9 mouse cellular contexts compared by ENCODE assay signal in the genomic region with DNA sequence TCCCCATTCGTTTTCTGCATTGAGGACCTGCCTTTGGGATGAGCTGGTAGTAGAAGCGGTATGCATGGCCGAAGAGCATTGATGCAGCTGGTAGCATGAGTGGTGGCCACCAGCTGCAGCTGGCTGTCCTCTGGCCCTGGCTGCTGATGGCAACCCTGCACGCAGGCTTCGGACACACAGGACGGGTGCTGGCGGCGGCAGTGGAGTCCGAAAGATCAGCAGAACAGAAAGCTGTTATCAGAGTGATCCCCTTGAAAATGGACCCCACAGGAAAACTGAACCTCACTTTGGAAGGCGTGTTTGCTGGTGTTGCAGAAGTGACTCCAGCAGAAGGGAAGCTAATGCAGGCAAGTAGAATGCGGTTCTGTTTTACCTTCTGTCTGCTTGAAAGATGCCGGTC. TPM values are rescaled to one million over a fixed set of nuclear protein-coding genes. Genes with fewer than 3 reads are reported as not detected.
A peak's percentile ranks its signal among the peaks of the same experiment; 100 is the strongest.
DNase-seq lines count a peak whose midpoint lies in the region; ATAC-seq and TF ChIP-seq lines count a peak whose summit lies in the region.
"Had no signal": no experiment of that assay in that cellular context is flagged by ENCODE, and none has a peak within 500 bp of the region (broad histone marks: within the 10 kb centered on the region; RNA-seq: fewer than 3 reads in every experiment).

No protein-coding gene starts in this region.

- no peak for DNase-seq in heart, adult 2 months
- DNase-seq in kidney, postnatal 0 days (ENCODE audit: low spot score) = no peak
- DNase-seq in cerebellum, postnatal 4 days (ENCODE audit: low spot score in 2 of 2) = no peak
- DNase-seq in gastrocnemius, postnatal 4 days (ENCODE audit: low spot score in 2 of 2) = no peak
- DNase-seq: right cerebral cortex, adult 18-20 months had no signal

- no peak for ATAC-seq in heart, embryonic 12.5 days (ENCODE audit: insufficient number of reproducible peaks, low FRiP score)
- no peak for ATAC-seq in megakaryocyte, adult 5-6 weeks (ENCODE audit: poor library complexity, severe bottlenecking)
- no peak for ATAC-seq in kidney, postnatal 0 days (replicated peaks; ENCODE audit: low FRiP score, low read depth)
- no peak for ATAC-seq in megakaryocyte progenitor cell, adult 5-6 weeks (replicated peaks; ENCODE audit: poor library complexity)

- H3K4me2 ChIP-seq in heart, embryonic 12.5 days = 0 out of 2 replicates have a peak overlapping the region, but pooled peaks have one; percentile 8
- peak overlapping the region; percentile 54 for H3K4me2 ChIP-seq in kidney, postnatal 0 days (ENCODE audit: low read length)

- no peaks in the 10 kb centered on the region for H3K9me3 ChIP-seq in heart, embryonic 12.5 days (replicated peaks)
- H3K9me3 ChIP-seq in megakaryocyte, embryonic 14.5 days = no peaks in the 10 kb centered on the region
- no peaks in the 10 kb centered on the region for H3K9me3 ChIP-seq in kidney, postnatal 0 days (replicated peaks; ENCODE audit: low read length)

- H3K4me1 ChIP-seq in heart, embryonic 12.5 days (replicated peaks) = no peaks in the 10 kb centered on the region
- no peaks in the 10 kb centered on the region for H3K4me1 ChIP-seq in heart, adult 2 months (ENCODE audit: control insufficient read depth, insufficient read depth, low read length)
- H3K4me1 ChIP-seq in megakaryocyte, embryonic 14.5 days = peaks cover 12% of the 10 kb centered on the region
- no peaks in the 10 kb centered on the region for H3K4me1 ChIP-seq in kidney, postnatal 0 days (replicated peaks; ENCODE audit: insufficient read depth, low read length)

- peaks cover 10% of the 10 kb centered on the region for H3K27me3 ChIP-seq in heart, embryonic 12.5 days (replicated peaks)
- H3K27me3 ChIP-seq in heart, adult 2 months (ENCODE audit: control insufficient read depth, insufficient read depth, low read length) = no peaks in the 10 kb centered on the region
- H3K27me3 ChIP-seq in megakaryocyte, embryonic 14.5 days (replicated peaks) = peaks cover 24% of the 10 kb centered on the region
- H3K27me3 ChIP-seq in kidney, postnatal 0 days (ENCODE audit: insufficient read depth, low read length) = no peaks in the 10 kb centered on the region

- WGBS in heart, embryonic 12.5 days = 81% methylated on average over 12 of the region's 12 CpGs
- WGBS in heart, adult 2 months = 85% methylated on average over 12 of the region's 12 CpGs
- WGBS in kidney, postnatal 0 days = 63% methylated on average over 12 of the region's 12 CpGs

- no peak for TF ChIP-seq CTCF in heart, adult 2 months (IDR thresholded peaks at IDR 0.05)
- no peak for TF ChIP-seq CTCF in kidney, postnatal 0 days (IDR thresholded peaks at IDR 0.05; ENCODE audit: low read depth)

- peak overlapping the region; percentile 8; the same call in 1 of the 2 replicates for H3K4me3 ChIP-seq in heart, embryonic 12.5 days
- no peak overlapping the region for H3K4me3 ChIP-seq in heart, adult 2 months
- peak overlapping the region; percentile 73 for H3K4me3 ChIP-seq in megakaryocyte, embryonic 14.5 days (replicated peaks)
- H3K4me3 ChIP-seq in kidney, postnatal 0 days (replicated peaks; ENCODE audit: low read depth, low read length) = peak overlapping the region; percentile 44

- no peak overlapping the region for H3K9ac ChIP-seq in heart, embryonic 12.5 days
- no peak overlapping the region for H3K9ac ChIP-seq in heart, adult 2 months (ENCODE audit: low read depth, low read length)
- H3K9ac ChIP-seq in kidney, postnatal 0 days (ENCODE audit: low read depth, low read length) = peak overlapping the region; percentile 38; the same call in 1 of the 2 replicates

- H3K36me3 ChIP-seq in heart, embryonic 12.5 days = no peaks in the 10 kb centered on the region
- H3K36me3 ChIP-seq in heart, adult 2 months (ENCODE audit: control insufficient read depth, insufficient read depth, low read length) = no peaks in the 10 kb centered on the region
- no peaks in the 10 kb centered on the region for H3K36me3 ChIP-seq in megakaryocyte, embryonic 14.5 days (replicated peaks; ENCODE audit: low read length)
- H3K36me3 ChIP-seq in kidney, postnatal 0 days (ENCODE audit: insufficient read depth, low read length) = no peaks in the 10 kb centered on the region

- intact Hi-C loops in heart, adult 2 months (cut with DNase I) = no loop called here

- no peak for TF ChIP-seq EP300 in heart, adult 2 months (IDR thresholded peaks at IDR 0.05; ENCODE audit: insufficient read depth, low read depth, low read length)

- no peak overlapping the region for H3K27ac ChIP-seq in heart, embryonic 12.5 days (ENCODE audit: poor library complexity, severe bottlenecking)
- H3K27ac ChIP-seq in heart, adult 2 months = no peak overlapping the region
- no peak overlapping the region for H3K27ac ChIP-seq in kidney, postnatal 0 days

- TF ChIP-seq POLR2A in heart, adult 2 months (IDR thresholded peaks at IDR 0.05; ENCODE audit: insufficient read depth, low read depth, low read length) = no peak

- H3K79me2 ChIP-seq in heart, adult 2 months (replicated peaks; ENCODE audit: control insufficient read depth, insufficient read depth, low read length) = no peaks in the 10 kb centered on the region

RNA-seq across cellular contexts. Expression of a gene that starts 2.0 kb away (rescaled TPM):
- 1.4 and 1.9 TPM in 2 replicates for polyA plus RNA-seq in heart, embryonic 12.5 days (2016; fragmentation: Nextera tagmentation; extraction: Ambion mirVana)
- under 1 TPM; 0.42 to 0.45 TPM for total RNA-seq in heart, adult 2 months (2021)
- 0.15 and 0.31 TPM in 2 replicates for polyA plus RNA-seq in heart, adult 2 months (2012; rRNA removed)
- 1.0 and 2.7 TPM in 2 replicates for polyA plus RNA-seq in megakaryocyte, embryonic 14.5 days (2012; ENCODE audit: insufficient read depth, low replicate concordance)
- 3.3 and 4.0 TPM in 2 replicates for total RNA-seq in megakaryocyte, adult 5-6 weeks (2015)
- 3.4 and 8.6 TPM in 2 replicates for total RNA-seq in megakaryocyte, adult 5-6 weeks (2017)
- polyA plus RNA-seq in kidney, postnatal 0 days (2015; fragmentation: Nextera tagmentation; extraction: Ambion mirVana) = 5.5 and 6.2 TPM in 2 replicates
- 3.0 and 5.1 TPM in 2 replicates for total RNA-seq in megakaryocyte progenitor cell, adult 5-6 weeks (2015)
- total RNA-seq in megakaryocyte progenitor cell, adult 5-6 weeks (2017) = 2.2 and 3.0 TPM in 2 replicates
- under 1 TPM; 0.17 to 0.29 TPM for total RNA-seq in gastrocnemius, postnatal 4 days (2021)

RNA-seq across cellular contexts. Expression of a gene that starts 47.6 kb away (rescaled TPM):
- polyA plus RNA-seq in heart, embryonic 12.5 days (2016; fragmentation: Nextera tagmentation; extraction: Ambion mirVana) = 0.13 and 0.15 TPM in 2 replicates
- total RNA-seq in heart, adult 2 months (2021) = under 1 TPM in 1 of 2 experiments, not detected in 1; 0.05 TPM
- polyA plus RNA-seq in heart, adult 2 months (2012; rRNA removed) = 0.02 and 0.06 TPM in 2 replicates
- not detected in 2 replicates for polyA plus RNA-seq in megakaryocyte, embryonic 14.5 days (2012; ENCODE audit: insufficient read depth, low replicate concordance)
- total RNA-seq in megakaryocyte, adult 5-6 weeks (2015) = 0.09 TPM in 1 of 2 replicates, not detected in the other
- 0.07 TPM in 1 of 2 replicates, not detected in the other for total RNA-seq in megakaryocyte, adult 5-6 weeks (2017)
- 0.11 and 0.16 TPM in 2 replicates for polyA plus RNA-seq in kidney, postnatal 0 days (2015; fragmentation: Nextera tagmentation; extraction: Ambion mirVana)
- total RNA-seq in megakaryocyte progenitor cell, adult 5-6 weeks (2015) = not detected in 2 replicates
- total RNA-seq in megakaryocyte progenitor cell, adult 5-6 weeks (2017) = not detected in 2 replicates
- total RNA-seq in gastrocnemius, postnatal 4 days (2021) = under 1 TPM; 0.10 to 0.17 TPM
